Comparison of ENCODE assay signal across 10 mouse cellular contexts in genomic region chr11:70005521-70005920, GRCm38 (mm10). TPM values are rescaled to one million over a fixed set of nuclear protein-coding genes. Genes with fewer than 3 reads are reported as not detected.
DNase-seq lines count a peak whose midpoint lies in the region; ATAC-seq lines count a peak whose summit lies in the region.
"Had no signal": no experiment of that assay in that cellular context is flagged by ENCODE, and none has a peak within 500 bp of the region (broad histone marks: within the 10 kb centered on the region; RNA-seq: fewer than 3 reads in every experiment).

No protein-coding gene starts in this region.

- peaks cover 27% of the 10 kb centered on the region for H3K36me3 ChIP-seq in liver, embryonic 11.5 days (ENCODE audit: control insufficient read depth, insufficient read depth, low read length)

- peak; percentile 42 for DNase-seq in adrenal gland, postnatal 14 days
- DNase-seq in adrenal gland, adult 18-20 months (ENCODE audit: low spot score in 2 of 2), result no peak
- DNase-seq in liver (peak; percentile 29), WW6 (ENCODE audit: low read depth, low spot score) (peak; percentile 40)
- no peak for DNase-seq in liver, embryonic 11.5 days (ENCODE audit: low spot score)
- DNase-seq in naive thymus-derived CD4-positive, alpha-beta T cell, adult 2 months (ENCODE audit: low read depth), result peak; percentile 77
- DNase-seq in right cerebral cortex, postnatal 4 days, result no peak
- no peak for DNase-seq in kidney, postnatal 10 days
- DNase-seq: gastrocnemius, postnatal 10 days had no signal

- ATAC-seq in liver, embryonic 11.5 days (replicated peaks; ENCODE audit: low FRiP score), result no peak

- WGBS in liver, embryonic 11.5 days, result 63% methylated on average over 5 of the region's 5 CpGs

- no peak overlapping the region for H3K9ac ChIP-seq in liver, embryonic 11.5 days (ENCODE audit: low read depth, low read length)
- H3K9ac ChIP-seq: midbrain, embryonic 12.5 days had no signal

- no peaks in the 10 kb centered on the region for H3K27me3 ChIP-seq in liver, embryonic 11.5 days (replicated peaks; ENCODE audit: control insufficient read depth, insufficient read depth, low read length)
- H3K27me3 ChIP-seq: midbrain, embryonic 12.5 days had no signal

- no peak overlapping the region for H3K27ac ChIP-seq in liver, embryonic 11.5 days (ENCODE audit: low read depth, low read length)
- H3K27ac ChIP-seq: midbrain, embryonic 12.5 days had no signal

- H3K4me1 ChIP-seq in liver, embryonic 11.5 days (replicated peaks; ENCODE audit: control insufficient read depth, insufficient read depth, low read length), result peaks cover 11% of the 10 kb centered on the region

- no peak overlapping the region for H3K4me3 ChIP-seq in liver, embryonic 11.5 days (ENCODE audit: low read depth, low read length)
- H3K4me3 ChIP-seq: midbrain, embryonic 12.5 days had no signal

- no peak overlapping the region for H3K4me2 ChIP-seq in liver, embryonic 11.5 days
- H3K4me2 ChIP-seq: midbrain, embryonic 12.5 days had no signal

- no peaks in the 10 kb centered on the region for H3K9me3 ChIP-seq in liver, embryonic 11.5 days (ENCODE audit: control insufficient read depth, low read length)
- H3K9me3 ChIP-seq: midbrain, embryonic 12.5 days had no signal

RNA-seq across cellular contexts. Expression of gene Dvl2, which starts 5.1 kb away (rescaled TPM):
- total RNA-seq in adrenal gland, postnatal 14 days (2021), result 16.0 and 23.1 TPM in 2 replicates
- 10 to 100 TPM; 13.8 to 14.9 TPM for total RNA-seq in adrenal gland, adult 18-20 months (2021)
- polyA plus RNA-seq in liver, embryonic 11.5 days (2014; fragmentation: Nextera tagmentation; extraction: Ambion mirVana), result 22.1 and 23.3 TPM in 2 replicates

RNA-seq across cellular contexts. Expression of gene Acadvl, which starts 9.7 kb away (rescaled TPM):
- 1,177 and 1,207 TPM in 2 replicates for total RNA-seq in adrenal gland, postnatal 14 days (2021)
- total RNA-seq in adrenal gland, adult 18-20 months (2021), result 1,000 to 10,000 TPM in 1 of 2 experiments, 100 to 1,000 TPM in 1; 522 to 1,041 TPM
- 85.7 and 89.7 TPM in 2 replicates for polyA plus RNA-seq in liver, embryonic 11.5 days (2014; fragmentation: Nextera tagmentation; extraction: Ambion mirVana)

RNA-seq across cellular contexts. Expression of gene Phf23, which starts 9.9 kb away (rescaled TPM):
- total RNA-seq in adrenal gland, postnatal 14 days (2021), result 47.3 and 53.2 TPM in 2 replicates
- total RNA-seq in adrenal gland, adult 18-20 months (2021), result 10 to 100 TPM; 51.5 to 57.5 TPM
- polyA plus RNA-seq in liver, embryonic 11.5 days (2014; fragmentation: Nextera tagmentation; extraction: Ambion mirVana), result 33.2 and 36.6 TPM in 2 replicates

RNA-seq across cellular contexts. Expression of gene Dlg4, which starts 11.2 kb away (rescaled TPM):
- total RNA-seq in adrenal gland, postnatal 14 days (2021), result 31.9 and 37.0 TPM in 2 replicates
- 10 to 100 TPM; 24.6 to 33.0 TPM for total RNA-seq in adrenal gland, adult 18-20 months (2021)
- 9.3 and 9.4 TPM in 2 replicates for polyA plus RNA-seq in liver, embryonic 11.5 days (2014; fragmentation: Nextera tagmentation; extraction: Ambion mirVana)

RNA-seq across cellular contexts. Expression of gene Gabarap, which starts 14.6 kb away (rescaled TPM):
- 344 and 351 TPM in 2 replicates for total RNA-seq in adrenal gland, postnatal 14 days (2021)
- total RNA-seq in adrenal gland, adult 18-20 months (2021), result 100 to 1,000 TPM; 436 to 473 TPM
- 302 and 311 TPM in 2 replicates for polyA plus RNA-seq in liver, embryonic 11.5 days (2014; fragmentation: Nextera tagmentation; extraction: Ambion mirVana)

Comparison
In these comparisons a context has a peak if more than half of its experiments do, and no peak if none do; other contexts are left out.
1. DNase-seq: peak in adrenal gland, postnatal 14 days (single experiment), liver (single experiment), WW6 (single experiment) and naive thymus-derived CD4-positive, alpha-beta T cell, adult 2 months (single experiment); none in adrenal gland, adult 18-20 months (0 of 2), liver, embryonic 11.5 days (single experiment), right cerebral cortex, postnatal 4 days (single experiment) and kidney, postnatal 10 days (single experiment).